16 mouse cellular contexts compared by ENCODE assay signal in genomic region chr7:66106581-66107056, GRCm38 (mm10). TPM values are rescaled to one million over a fixed set of nuclear protein-coding genes. Genes with fewer than 3 reads are reported as not detected.
A peak's percentile ranks its signal among the peaks of the same experiment; 100 is the strongest.
DNase-seq lines count a peak whose midpoint lies in the region; ATAC-seq and TF ChIP-seq lines count a peak whose summit lies in the region.
"Had no signal": no experiment of that assay in that cellular context is flagged by ENCODE, and none has a peak within 500 bp of the region (broad histone marks: within the 10 kb centered on the region; RNA-seq: fewer than 3 reads in every experiment).

No protein-coding gene starts in this region.

- TF ChIP-seq CTCF in kidney, postnatal 0 days (IDR thresholded peaks at IDR 0.05; ENCODE audit: low read depth) = no peak

- DNase-seq in kidney, postnatal 0 days (ENCODE audit: low spot score) = peak; percentile 40
- peak; percentile 60 for DNase-seq in embryonic facial prominence, embryonic 14.5 days (ENCODE audit: low spot score)
- DNase-seq in limb, embryonic 14.5 days (ENCODE audit: low spot score) = peak; percentile 51
- DNase-seq in lung, postnatal 25 days (ENCODE audit: low spot score) = peak; percentile 61
- DNase-seq in frontal cortex, adult 2 months (ENCODE audit: extremely low spot score in 1 of 2, low spot score in 1 of 2) = no peak
- DNase-seq in left cerebral cortex, adult 11 months (ENCODE audit: low spot score) = no peak
- DNase-seq in spleen, adult 18-20 months = no peak
- DNase-seq: cerebellum, adult 8-10 months; gastrocnemius, adult 2 months; heart, postnatal 36 days; layer of hippocampus, adult 9-11 months; thymus, postnatal 36 days had no signal

- H3K36me3 ChIP-seq in kidney, postnatal 0 days (ENCODE audit: insufficient read depth, low read length) = no peaks in the 10 kb centered on the region
- no peaks in the 10 kb centered on the region for H3K36me3 ChIP-seq in kidney, embryonic 15.5 days
- H3K36me3 ChIP-seq in embryonic facial prominence, embryonic 14.5 days (ENCODE audit: control insufficient read depth, insufficient read depth, low read length) = no peaks in the 10 kb centered on the region
- no peaks in the 10 kb centered on the region for H3K36me3 ChIP-seq in limb, embryonic 14.5 days (ENCODE audit: control insufficient read depth, insufficient read depth, low read length)
- H3K36me3 ChIP-seq: forebrain, embryonic 10.5 days; neural tube, embryonic 13.5 days had no signal

- no peaks in the 10 kb centered on the region for H3K27me3 ChIP-seq in kidney, postnatal 0 days (ENCODE audit: insufficient read depth, low read length)
- H3K27me3 ChIP-seq in kidney, embryonic 15.5 days = no peaks in the 10 kb centered on the region
- no peaks in the 10 kb centered on the region for H3K27me3 ChIP-seq in embryonic facial prominence, embryonic 14.5 days (replicated peaks; ENCODE audit: control insufficient read depth, insufficient read depth, low read length)
- H3K27me3 ChIP-seq in limb, embryonic 14.5 days (ENCODE audit: control insufficient read depth, insufficient read depth, low read length) = no peaks in the 10 kb centered on the region
- H3K27me3 ChIP-seq: megakaryocyte, embryonic 14.5 days had no signal

- no peak for TF ChIP-seq POLR2A in limb, embryonic 14.5 days (IDR thresholded peaks at IDR 0.05; ENCODE audit: borderline replicate concordance, extremely low read depth, insufficient read depth, insufficient read length)

- no peaks in the 10 kb centered on the region for H3K9me3 ChIP-seq in kidney, postnatal 0 days (replicated peaks; ENCODE audit: low read length)
- no peaks in the 10 kb centered on the region for H3K9me3 ChIP-seq in kidney, embryonic 15.5 days (replicated peaks)
- H3K9me3 ChIP-seq in embryonic facial prominence, embryonic 14.5 days (ENCODE audit: control insufficient read depth, low read length) = no peaks in the 10 kb centered on the region
- H3K9me3 ChIP-seq in limb, embryonic 14.5 days (ENCODE audit: control insufficient read depth, low read length) = no peaks in the 10 kb centered on the region
- H3K9me3 ChIP-seq: forebrain, embryonic 10.5 days; megakaryocyte, embryonic 14.5 days; neural tube, embryonic 13.5 days had no signal

- ATAC-seq in kidney, postnatal 0 days (replicated peaks; ENCODE audit: low FRiP score, low read depth) = no peak
- no peak for ATAC-seq in kidney, embryonic 15.5 days (replicated peaks; ENCODE audit: low FRiP score)
- ATAC-seq in embryonic facial prominence, embryonic 14.5 days (ENCODE audit: low read depth) = no peak
- no peak for ATAC-seq in limb, embryonic 14.5 days (ENCODE audit: low FRiP score, low read depth)

- 54% methylated on average over 7 of the region's 7 CpGs for WGBS in kidney, postnatal 0 days
- 64% methylated on average over 7 of the region's 7 CpGs for WGBS in kidney, embryonic 15.5 days
- 51% methylated on average over 7 of the region's 7 CpGs for WGBS in embryonic facial prominence, embryonic 14.5 days
- 48% methylated on average over 7 of the region's 7 CpGs for WGBS in limb, embryonic 14.5 days

- no peak overlapping the region for H3K27ac ChIP-seq in kidney, postnatal 0 days
- H3K27ac ChIP-seq in kidney, embryonic 15.5 days = no peak overlapping the region
- no peak overlapping the region for H3K27ac ChIP-seq in embryonic facial prominence, embryonic 14.5 days (replicated peaks; ENCODE audit: low read depth, low read length)
- peak overlapping the region; percentile 43; the same call in 1 of the 2 replicates for H3K27ac ChIP-seq in limb, embryonic 14.5 days (replicated peaks; ENCODE audit: low read depth, low read length)
- H3K27ac ChIP-seq: forebrain, embryonic 10.5 days; gastrocnemius, adult 2 months; neural tube, embryonic 13.5 days had no signal

- peaks cover 6% of the 10 kb centered on the region; the same call in 1 of the 2 replicates for H3K4me1 ChIP-seq in kidney, postnatal 0 days (replicated peaks; ENCODE audit: insufficient read depth, low read length)
- H3K4me1 ChIP-seq in kidney, embryonic 15.5 days = peaks cover 25% of the 10 kb centered on the region
- H3K4me1 ChIP-seq in embryonic facial prominence, embryonic 14.5 days (ENCODE audit: control insufficient read depth, insufficient read depth, low read length) = peaks cover 10% of the 10 kb centered on the region
- H3K4me1 ChIP-seq in limb, embryonic 14.5 days (ENCODE audit: control insufficient read depth, insufficient read depth, low read length) = peaks cover 4% of the 10 kb centered on the region; the same call in 1 of the 2 replicates

- H3K4me3 ChIP-seq in kidney, postnatal 0 days (replicated peaks; ENCODE audit: low read depth, low read length) = no peak overlapping the region
- H3K4me3 ChIP-seq in kidney, embryonic 15.5 days (replicated peaks) = no peak overlapping the region
- no peak overlapping the region for H3K4me3 ChIP-seq in embryonic facial prominence, embryonic 14.5 days (ENCODE audit: low read depth, low read length)
- no peak overlapping the region for H3K4me3 ChIP-seq in limb, embryonic 14.5 days (replicated peaks; ENCODE audit: low read length)
- H3K4me3 ChIP-seq: forebrain, embryonic 10.5 days; gastrocnemius, adult 2 months; megakaryocyte, embryonic 14.5 days; neural tube, embryonic 13.5 days had no signal

- H3K9ac ChIP-seq in kidney, postnatal 0 days (ENCODE audit: low read depth, low read length) = no peak overlapping the region
- H3K9ac ChIP-seq in kidney, embryonic 15.5 days = no peak overlapping the region
- H3K9ac ChIP-seq in embryonic facial prominence, embryonic 14.5 days (ENCODE audit: low read depth, low read length) = no peak overlapping the region
- no peak overlapping the region for H3K9ac ChIP-seq in limb, embryonic 14.5 days (ENCODE audit: low read depth, low read length, severe bottlenecking)
- H3K9ac ChIP-seq: neural tube, embryonic 13.5 days had no signal

- H3K4me2 ChIP-seq in kidney, postnatal 0 days (ENCODE audit: low read length) = peak overlapping the region; percentile 18; the same call in 1 of the 2 replicates
- no peak overlapping the region for H3K4me2 ChIP-seq in kidney, embryonic 15.5 days
- H3K4me2 ChIP-seq in embryonic facial prominence, embryonic 14.5 days (ENCODE audit: low read depth, low read length) = no peak overlapping the region
- H3K4me2 ChIP-seq in limb, embryonic 14.5 days (replicated peaks; ENCODE audit: low read depth, low read length, severe bottlenecking) = no peak overlapping the region
- H3K4me2 ChIP-seq: neural tube, embryonic 13.5 days had no signal

RNA-seq across cellular contexts. Expression of gene Chsy1, which starts 2.7 kb away (rescaled TPM):
- 12.0 and 12.2 TPM in 2 replicates for polyA plus RNA-seq in kidney, postnatal 0 days (2015; fragmentation: Nextera tagmentation; extraction: Ambion mirVana)
- polyA plus RNA-seq in kidney, embryonic 15.5 days (2015; fragmentation: Nextera tagmentation; extraction: Ambion mirVana) = 15.8 and 16.1 TPM in 2 replicates
- polyA plus RNA-seq in embryonic facial prominence, embryonic 14.5 days (2014; fragmentation: Nextera tagmentation; extraction: Ambion mirVana) = 34.4 and 36.6 TPM in 2 replicates
- 33.3 and 36.1 TPM in 2 replicates for polyA plus RNA-seq in limb, embryonic 14.5 days (2012; rRNA removed)
- polyA plus RNA-seq in limb, embryonic 14.5 days (2014; fragmentation: Nextera tagmentation; extraction: Ambion mirVana) = 33.6 and 35.5 TPM in 2 replicates
- polyA plus RNA-seq in frontal cortex, adult 2 months (2012; rRNA removed) = 10.4 TPM in 2 replicates

RNA-seq across cellular contexts. Expression of gene Selenos, which starts 27.2 kb away (rescaled TPM):
- polyA plus RNA-seq in kidney, postnatal 0 days (2015; fragmentation: Nextera tagmentation; extraction: Ambion mirVana) = 140 and 145 TPM in 2 replicates
- polyA plus RNA-seq in kidney, embryonic 15.5 days (2015; fragmentation: Nextera tagmentation; extraction: Ambion mirVana) = 107 and 117 TPM in 2 replicates
- polyA plus RNA-seq in embryonic facial prominence, embryonic 14.5 days (2014; fragmentation: Nextera tagmentation; extraction: Ambion mirVana) = 137 and 140 TPM in 2 replicates
- 110 and 113 TPM in 2 replicates for polyA plus RNA-seq in limb, embryonic 14.5 days (2012; rRNA removed)
- 120 and 139 TPM in 2 replicates for polyA plus RNA-seq in limb, embryonic 14.5 days (2014; fragmentation: Nextera tagmentation; extraction: Ambion mirVana)
- 81.5 and 83.9 TPM in 2 replicates for polyA plus RNA-seq in frontal cortex, adult 2 months (2012; rRNA removed)

RNA-seq across cellular contexts. Expression of gene Snrpa1, which starts 47.8 kb away (rescaled TPM):
- polyA plus RNA-seq in kidney, postnatal 0 days (2015; fragmentation: Nextera tagmentation; extraction: Ambion mirVana) = 114 and 127 TPM in 2 replicates
- polyA plus RNA-seq in kidney, embryonic 15.5 days (2015; fragmentation: Nextera tagmentation; extraction: Ambion mirVana) = 184 and 190 TPM in 2 replicates
- 134 and 146 TPM in 2 replicates for polyA plus RNA-seq in embryonic facial prominence, embryonic 14.5 days (2014; fragmentation: Nextera tagmentation; extraction: Ambion mirVana)
- 62.3 and 78.2 TPM in 2 replicates for polyA plus RNA-seq in limb, embryonic 14.5 days (2012; rRNA removed)
- polyA plus RNA-seq in limb, embryonic 14.5 days (2014; fragmentation: Nextera tagmentation; extraction: Ambion mirVana) = 151 and 161 TPM in 2 replicates
- polyA plus RNA-seq in frontal cortex, adult 2 months (2012; rRNA removed) = 37.2 and 40.7 TPM in 2 replicates

Comparison
In these comparisons a context has a peak if more than half of its experiments do, and no peak if none do; other contexts are left out.
1. DNase-seq: peak in kidney, postnatal 0 days (single experiment), embryonic facial prominence, embryonic 14.5 days (single experiment), limb, embryonic 14.5 days (single experiment) and lung, postnatal 25 days (single experiment); none in frontal cortex, adult 2 months (0 of 2), left cerebral cortex, adult 11 months (single experiment) and spleen, adult 18-20 months (0 of 2).